Mouse (Mus musculus) left cerebral cortex, adult 9 months (tissue): Measurements from ENCODE around the gene Unc13b.
A peak's percentile ranks its signal among the peaks of the same experiment; 100 is the strongest.

ENCODE experiments used
- DNase-seq, 2 experiments: peaks; one replicate each; pipeline ENCODE4 v3.0.0; 2022; ENCODE audit warnings: low spot score in 2 of 2

The Unc13b gene

DNA sequence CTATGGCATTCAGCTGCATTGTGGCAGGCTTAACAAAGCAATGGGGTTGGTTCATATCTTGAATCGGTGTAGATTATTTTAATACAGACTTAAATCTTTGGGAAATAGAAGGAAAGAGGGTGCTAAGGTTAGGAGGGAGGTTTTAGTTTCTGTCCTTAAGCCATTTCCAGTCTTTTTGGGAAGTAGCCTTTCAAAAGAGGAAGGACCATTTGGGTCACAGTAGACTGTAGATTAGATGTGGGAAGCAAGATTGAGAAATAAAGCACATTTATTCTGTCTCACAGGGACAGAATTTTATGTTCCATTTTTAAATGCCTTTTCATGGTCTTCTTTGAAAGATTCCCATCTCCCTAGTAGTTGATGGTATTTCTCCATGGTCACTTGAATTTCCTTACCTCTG is 159.2 kb downstream of the Unc13b start:
- no peak for DNase-seq

- no peak for DNase-seq
These were observed 173.1 kb downstream of the Unc13b start for GRCm38 (mm10) chr4:43231821-43232220.

DNA sequence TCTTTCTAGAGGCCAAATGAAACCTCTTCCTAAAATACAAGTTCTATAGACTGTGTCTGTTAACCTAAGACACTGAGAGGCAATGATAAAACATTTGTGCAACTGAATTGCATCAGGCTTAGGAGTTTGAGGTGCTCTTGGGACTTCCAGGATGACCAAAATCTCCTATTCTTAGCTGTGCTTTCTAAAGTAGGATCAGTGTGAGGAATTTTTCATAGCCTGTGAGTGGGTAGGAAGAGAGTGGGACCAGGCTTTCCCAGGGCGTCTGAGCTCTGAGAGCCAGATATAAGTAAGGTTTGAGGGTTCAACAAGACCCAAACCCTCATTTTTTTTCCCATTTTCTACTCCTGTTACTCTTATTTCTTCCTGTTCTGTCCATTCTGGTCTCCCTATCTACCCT is 174.2 kb downstream of the Unc13b start:
- no peak for DNase-seq

DNA sequence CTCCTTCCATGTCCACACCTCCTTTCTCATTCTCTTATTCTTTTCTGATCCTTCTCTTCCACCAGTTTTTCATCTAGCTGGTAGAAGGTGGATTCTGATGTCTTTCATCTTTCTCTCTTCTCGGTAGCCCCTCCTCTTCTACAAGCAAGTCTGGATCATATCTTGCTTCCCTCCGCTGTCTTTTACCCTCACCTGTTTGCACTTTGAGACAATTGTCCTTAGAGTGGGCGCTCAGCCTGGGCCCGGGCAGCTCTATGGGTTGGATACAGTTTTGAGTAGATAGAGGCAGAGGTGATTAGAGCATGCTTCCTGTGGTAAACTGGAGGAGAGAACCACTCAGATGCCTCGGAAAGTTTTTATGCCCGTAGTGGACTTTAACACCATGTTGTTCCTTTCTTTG is 174.7 kb downstream of the Unc13b start:
- no peak for DNase-seq

- DNase-seq = no peak
These were observed 178.1 kb downstream of the Unc13b start for GRCm38 (mm10) chr4:43236898-43237297.

DNA sequence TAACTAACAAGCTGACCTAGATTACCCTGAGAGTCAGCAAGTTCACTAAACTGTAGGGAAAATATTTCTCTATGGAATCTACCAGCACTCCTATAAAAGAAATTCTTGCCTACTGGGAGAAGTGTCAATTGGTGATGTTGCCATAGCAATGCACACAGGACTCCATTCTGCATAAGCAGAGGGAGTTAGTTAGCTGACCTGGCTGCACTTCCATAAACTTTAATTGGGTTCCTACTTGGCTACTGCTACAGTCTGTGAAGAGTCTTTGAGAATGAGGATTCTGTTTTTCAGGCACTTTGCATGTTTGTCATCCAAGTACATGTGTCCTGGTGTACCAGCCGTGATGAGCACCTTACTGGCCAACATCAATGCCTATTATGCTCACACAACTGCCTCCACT is 182.0 kb downstream of the Unc13b start:
- DNase-seq = no peak

DNA sequence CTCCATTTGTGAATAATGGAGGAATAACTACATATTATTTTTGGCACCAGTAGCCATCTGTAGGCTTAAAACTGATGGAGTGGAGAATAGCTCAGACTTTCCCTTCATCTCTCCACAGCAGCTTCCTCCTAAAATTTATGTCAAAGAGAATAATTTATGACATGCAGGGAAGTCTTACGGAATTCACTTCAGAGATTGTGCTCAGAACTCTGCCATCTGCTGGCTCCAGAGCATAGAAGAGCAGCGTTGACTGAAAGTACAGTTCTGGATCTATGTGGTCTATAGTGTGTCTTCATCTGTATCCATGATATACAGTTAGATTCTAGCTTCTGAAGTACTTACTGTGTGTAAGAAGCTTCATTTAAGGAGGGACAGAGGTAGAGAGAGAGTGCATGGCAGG is 185.3 kb downstream of the Unc13b start:
- DNase-seq = peak in 1 of 2 experiments; percentile 47

DNA sequence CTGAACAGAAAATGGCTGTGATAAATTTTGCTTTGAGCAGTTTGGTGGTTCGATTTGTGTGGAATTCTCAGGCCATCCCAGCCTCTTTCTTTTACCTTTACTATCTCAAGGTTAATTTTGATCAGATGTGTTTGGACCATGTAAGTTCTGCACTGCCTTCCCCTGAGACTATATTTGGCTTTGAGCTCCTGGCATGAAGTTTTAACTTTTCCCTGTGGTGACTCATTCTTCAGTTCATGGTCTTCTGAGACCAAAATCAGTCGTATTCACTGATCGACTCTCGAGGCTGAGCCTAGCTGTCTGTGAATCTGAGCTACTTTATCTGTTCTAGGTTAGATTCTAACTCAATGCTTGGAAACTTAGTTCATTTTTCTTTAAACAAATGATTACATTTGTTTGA is 187.0 kb downstream of the Unc13b start:
- DNase-seq = no peak

DNA sequence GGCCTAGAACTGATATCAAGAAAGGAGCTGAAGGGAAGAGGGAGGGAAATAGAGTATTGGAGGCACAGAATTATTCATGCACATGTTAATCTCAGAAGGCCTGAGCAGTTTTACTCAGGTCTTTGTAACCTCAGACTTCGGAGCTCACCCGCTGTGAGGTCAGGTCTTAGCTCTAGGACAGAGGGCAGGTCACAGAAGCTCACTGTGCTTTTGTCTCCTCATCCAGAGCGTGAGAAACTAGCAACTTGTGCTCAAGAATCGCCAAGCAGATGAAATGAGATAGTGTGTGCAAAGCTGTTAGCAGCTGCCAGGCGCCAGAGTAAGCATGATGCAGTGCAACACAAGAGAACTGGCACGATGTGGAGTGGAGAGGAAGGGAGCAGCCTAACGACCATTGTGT is 189.3 kb downstream of the Unc13b start:
- DNase-seq = no peak

- peak in 1 of 2 experiments; percentile 64 for DNase-seq
These were observed 190.2 kb downstream of the Unc13b start for GRCm38 (mm10) chr4:43248909-43249308.

DNA sequence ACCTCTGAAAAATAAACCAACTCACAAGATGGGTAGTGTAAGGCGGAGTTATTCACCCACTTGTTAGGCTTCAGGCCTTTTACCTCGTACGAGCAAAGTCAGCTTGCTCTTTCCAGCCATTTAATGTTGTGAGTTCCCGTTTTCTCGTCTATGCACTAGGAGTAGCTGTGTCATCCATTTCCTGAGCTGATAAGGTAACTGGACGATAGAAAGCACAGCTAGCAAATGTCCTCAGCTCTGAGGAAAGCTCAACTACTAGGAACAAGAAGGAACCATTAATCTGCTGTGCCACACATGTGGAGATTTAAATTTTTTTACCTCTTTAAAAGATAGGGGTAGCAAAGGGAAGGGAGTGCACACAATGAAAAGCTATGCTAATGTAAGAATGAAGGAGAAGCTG is 192.5 kb downstream of the Unc13b start:
- no peak for DNase-seq

DNA sequence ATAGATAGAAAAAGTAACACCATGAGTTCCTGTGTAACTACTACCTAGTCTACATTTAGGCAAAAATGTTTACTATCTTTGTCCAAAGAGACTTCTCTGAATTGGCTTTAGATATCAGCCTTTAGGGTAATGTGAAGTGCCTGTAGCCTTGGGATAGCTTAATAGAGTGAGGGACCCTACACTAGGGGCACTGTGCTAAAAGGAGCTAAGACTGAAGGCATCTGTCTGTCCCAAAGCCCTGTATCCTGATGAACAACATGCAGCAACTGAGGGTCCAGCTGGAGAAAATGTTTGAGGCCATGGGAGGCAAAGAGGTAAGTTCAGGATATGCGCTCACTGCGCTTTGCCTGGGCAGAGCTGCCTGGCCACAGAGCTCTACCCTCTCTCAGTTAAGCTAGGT is 198.3 kb downstream of the Unc13b start:
- DNase-seq = no peak

DNA sequence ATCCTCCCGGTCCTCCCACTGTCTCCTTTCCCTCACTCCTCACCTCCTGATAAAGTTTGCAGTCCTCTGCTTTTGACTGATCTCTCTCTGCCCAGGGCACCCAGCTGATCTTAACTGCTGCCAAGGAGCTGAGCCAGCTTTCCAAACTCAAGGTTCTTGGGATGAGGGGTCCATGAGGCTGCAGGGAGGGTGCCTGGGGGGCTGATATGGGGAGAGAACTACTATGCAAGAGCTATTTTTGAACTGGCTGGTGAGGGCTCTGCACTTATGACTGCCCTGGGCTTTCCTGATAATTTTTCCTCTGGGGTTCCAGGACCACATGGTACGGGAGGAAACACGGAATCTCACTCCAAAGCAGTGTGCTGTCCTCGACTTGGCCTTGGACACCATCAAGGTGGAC is 199.8 kb downstream of the Unc13b start:
- no peak for DNase-seq

DNA sequence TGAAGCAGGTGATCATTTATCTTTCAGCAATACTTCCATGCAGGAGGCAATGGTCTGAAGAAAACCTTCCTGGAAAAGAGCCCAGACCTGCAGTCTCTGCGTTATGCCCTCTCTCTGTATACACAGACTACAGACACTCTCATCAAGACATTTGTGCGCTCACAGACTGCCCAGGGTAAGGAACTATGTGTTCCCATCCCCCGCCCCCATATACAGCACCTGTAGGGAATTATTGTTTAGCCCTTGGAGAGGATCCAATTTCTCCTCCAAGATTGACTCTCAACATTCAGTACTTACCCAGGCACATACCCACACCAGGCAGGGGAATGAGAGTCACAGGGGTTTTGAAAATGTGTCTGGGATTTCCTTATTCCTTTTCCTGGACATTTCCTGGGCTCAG is 200.7 kb downstream of the Unc13b start:
- DNase-seq = no peak

DNA sequence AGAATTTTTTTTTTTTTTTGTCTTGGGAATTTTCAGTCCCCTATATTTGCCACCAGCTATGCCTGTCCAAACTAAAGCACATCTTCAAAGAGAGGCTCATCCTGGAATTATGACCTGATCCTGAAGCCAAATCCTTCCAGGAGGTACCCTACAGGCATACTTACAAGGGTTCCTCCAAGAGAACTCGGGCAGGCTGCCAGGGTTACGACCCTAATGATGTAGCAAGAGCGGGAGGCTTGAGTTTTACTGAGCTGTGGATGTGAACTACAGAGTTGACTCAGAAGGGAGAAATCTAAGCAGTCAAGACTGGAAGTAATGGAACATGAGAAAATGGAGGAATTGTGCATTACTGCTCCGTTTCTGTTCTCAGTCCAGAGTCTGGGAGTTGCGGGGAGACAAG is 201.3 kb downstream of the Unc13b start:
- DNase-seq = no peak

DNA sequence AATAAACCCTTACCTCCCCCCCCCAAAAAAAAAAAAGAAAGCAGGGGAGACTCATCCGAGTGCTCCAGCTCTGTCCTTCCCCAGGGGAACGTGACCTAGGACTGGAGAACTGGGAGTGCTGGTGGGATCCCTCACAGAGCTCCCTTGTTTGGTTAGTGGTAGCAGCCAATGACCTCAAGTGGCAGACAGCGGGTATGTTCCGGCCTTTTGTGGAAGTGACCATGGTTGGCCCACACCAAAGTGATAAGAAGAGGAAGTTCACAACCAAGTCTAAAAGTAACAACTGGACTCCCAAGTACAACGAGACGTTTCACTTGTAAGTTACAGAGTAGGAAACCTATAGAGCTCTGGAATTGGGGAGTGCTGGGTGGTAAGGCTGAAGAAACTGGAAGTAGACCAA is 204.1 kb downstream of the Unc13b start:
- no peak for DNase-seq

GRCm38 (mm10) chr4:43266146-43266545 is 207.4 kb downstream of the Unc13b start:
- DNase-seq = no peak

GRCm38 (mm10) chr4:43266623-43267322 is 208.0 kb downstream of the Unc13b start, which contains the start of gene Atp8b5:
Atp8b5 (plus strand) TSS chr4:43267159.
- DNase-seq = peak; percentile 69 to 92

DNA sequence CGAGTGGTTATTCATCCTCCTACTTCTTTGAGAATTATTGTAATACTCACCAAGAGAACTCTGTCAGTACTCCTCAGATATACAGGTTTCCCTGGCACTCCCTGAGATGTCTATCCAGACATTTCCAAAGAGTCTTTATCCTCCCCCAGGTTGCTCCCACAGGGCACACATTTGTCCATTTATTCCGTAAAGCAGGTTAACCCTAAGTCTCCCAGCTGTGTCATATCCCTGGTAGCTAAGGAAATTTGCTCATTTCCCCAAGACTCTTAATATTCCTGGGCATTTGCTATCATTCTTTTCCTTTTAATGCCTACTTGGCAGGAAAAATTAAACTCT is 208.5 kb downstream of the Unc13b start:
- no peak for DNase-seq

DNA sequence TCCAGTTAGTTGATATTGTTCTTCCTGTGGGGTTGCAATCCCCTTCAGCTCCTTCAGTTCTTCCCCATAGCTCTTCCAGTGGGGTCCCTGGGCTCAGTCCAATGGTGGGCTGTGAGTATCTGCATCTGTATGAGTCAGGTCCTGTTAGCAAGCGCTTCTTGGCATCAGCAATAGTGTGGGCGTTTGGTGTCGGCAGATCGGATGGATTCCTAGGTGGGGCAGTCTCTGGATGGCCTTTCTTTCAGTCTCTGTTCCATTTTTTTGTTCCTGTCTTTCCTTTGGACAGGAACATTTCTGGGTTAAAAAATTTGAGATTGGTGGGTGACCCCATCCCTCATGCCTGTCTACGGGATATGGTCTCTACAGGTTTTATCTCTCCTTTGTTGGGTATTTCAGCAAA is 226.7 kb downstream of the Unc13b start:
- DNase-seq = no peak

DNA sequence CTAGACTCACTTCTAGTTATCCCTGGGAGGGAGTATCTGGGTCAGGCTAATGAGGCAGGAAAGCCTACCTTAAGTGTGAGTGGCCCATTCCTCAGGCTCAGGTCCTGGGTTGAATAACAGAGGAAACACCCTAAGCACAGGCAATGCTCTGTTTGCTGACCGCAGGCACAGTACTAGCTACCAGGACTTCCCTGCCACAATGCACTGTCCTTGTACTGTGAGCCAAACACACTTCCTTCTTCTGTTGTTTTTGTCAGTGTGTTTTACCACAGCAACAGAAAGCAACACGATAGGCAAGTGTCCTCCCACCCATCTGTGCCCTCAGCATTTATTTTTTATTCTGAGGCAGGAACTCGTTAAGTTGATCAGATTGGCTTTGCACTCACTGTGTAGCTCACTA is 228.6 kb downstream of the Unc13b start:
- no peak for DNase-seq

GRCm38 (mm10) chr4:43294001-43294400 is 235.2 kb downstream of the Unc13b start:
- DNase-seq = peak in 1 of 2 experiments; percentile 5

DNA sequence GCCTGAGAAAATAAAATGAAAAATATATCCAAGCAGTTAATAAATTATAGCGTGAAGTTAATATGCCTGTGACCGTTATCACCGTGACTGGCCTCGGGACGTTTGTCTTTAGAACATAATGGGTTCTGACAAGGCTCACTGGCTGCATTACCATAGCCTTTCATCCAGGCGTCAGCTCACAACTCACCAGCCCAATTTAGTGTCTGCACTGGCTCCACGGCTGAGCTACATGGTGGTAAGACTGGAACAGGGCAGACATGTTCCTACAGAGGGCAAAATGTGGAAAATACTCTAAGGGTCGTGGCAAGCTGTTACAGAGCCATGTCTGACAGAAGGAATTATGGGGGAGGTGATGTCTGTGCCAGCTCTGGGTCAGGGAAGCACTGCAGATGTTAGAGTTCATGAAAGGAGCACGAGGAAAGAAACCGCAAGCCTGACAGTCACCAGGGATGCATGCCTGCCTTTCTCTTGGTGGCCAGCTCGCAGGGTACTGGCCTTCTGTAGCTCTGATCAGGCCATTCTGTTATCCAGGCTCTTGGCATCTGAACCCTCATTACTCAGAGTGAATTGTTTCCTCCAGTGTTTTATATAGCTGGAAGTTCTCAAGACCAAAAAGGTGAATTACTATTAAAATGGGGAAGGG is 251.1 kb downstream of the Unc13b start:
- no peak for DNase-seq
